Mouse (Mus musculus) liver, embryonic 15.5 days (tissue): ENCODE measurements around the gene Snapc1. TPM values are rescaled to one million over a fixed set of nuclear protein-coding genes. Genes with fewer than 3 reads are reported as not detected.

ENCODE experiments used
- polyA plus RNA-seq: library from polyadenylated mRNA; unstranded; fragments of >200 nt; fragmentation: Nextera tagmentation; extraction: Ambion mirVana; gene quantifications from 2 replicates; pipeline ENCODE4 v1.2.1, GENCODE M21; 2015

Gene Snapc1
- polyA plus RNA-seq, 1 experiment from 2014 or later = 5.0 TPM

Other genes with a start within 250 kb of the Snapc1 start
- gene Hif1a, start 63.1 kb upstream of the Snapc1 start, polyA plus RNA-seq = 13.9 and 15.0 TPM in 2 replicates
- 2.9 and 3.7 TPM in 2 replicates for gene Gm49321, start 26.8 kb upstream of the Snapc1 start, polyA plus RNA-seq
- gene Syt16, start 33.2 kb downstream of the Snapc1 start, polyA plus RNA-seq = 0.03 and 0.23 TPM in 2 replicates